Mouse (Mus musculus): ENCODE measurements at regions not wholly inside any gene's neighbourhood (a gene's known extent, or its start where the extent isn't known, plus 50 kb on each side); places are given as distances from the start of the nearest gene placed in this dataset.

DNA sequence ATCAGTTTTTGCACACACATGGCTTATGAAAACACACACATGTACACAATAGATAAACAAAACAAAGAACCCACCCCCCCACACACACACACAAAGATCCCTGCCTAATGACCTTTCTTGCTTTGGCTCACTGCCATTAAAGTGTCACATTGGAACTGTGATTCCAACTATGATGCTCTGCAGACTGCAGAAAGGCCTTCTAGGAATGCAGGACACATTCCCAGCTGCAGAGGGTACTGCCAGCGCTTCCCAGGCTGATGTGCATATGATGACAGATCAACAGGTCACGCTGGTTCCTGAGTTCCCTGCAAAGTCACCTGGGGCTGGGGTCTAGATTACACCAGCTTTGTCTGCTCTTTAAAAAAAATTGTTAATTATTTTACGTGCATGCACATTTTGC, 68.1 kb upstream of the Ppm1j start:
- ATAC-seq, result no peak

DNA sequence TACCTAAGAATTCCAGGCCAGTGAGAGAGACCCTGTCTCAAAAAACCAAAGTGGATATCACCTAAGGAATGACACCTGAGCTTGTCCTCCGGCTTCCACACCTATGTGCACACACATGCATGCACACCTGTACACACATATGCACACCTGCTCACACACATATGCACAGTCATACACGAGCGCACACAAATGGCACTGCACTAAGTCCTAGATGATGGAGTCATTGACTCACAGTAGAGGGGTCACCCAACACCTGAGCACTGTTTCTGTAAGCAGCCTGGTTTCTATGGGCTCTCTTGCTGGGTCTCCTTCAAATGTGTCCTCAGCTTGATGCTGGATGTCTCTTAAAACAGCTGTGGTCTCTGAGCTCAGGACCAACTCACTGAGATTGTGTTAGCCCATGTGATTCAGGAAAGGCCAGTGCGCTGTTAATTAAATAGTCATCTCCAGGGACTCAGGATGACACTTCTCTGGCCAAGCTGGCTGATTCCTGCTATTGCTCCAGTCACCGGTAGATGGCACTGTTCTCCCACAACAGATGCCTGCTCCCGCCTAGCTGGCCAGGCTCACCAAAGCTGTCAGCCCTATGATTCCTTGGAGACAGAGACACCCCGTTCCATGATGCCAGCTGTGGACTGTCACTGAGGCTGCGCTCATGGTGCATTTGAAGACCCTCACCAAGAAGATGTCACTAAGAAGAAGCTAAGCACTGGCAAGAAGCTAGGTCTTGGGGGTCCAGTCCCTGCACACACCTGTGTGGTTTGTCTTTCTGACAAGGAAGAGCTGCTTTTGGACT, 66.8 kb upstream of the Ppm1j start:
- H3K9me3 ChIP-seq, result no peaks in the 10 kb centered on the region
- peak; percentile 84 for ATAC-seq
- H3K4me2 ChIP-seq (replicated peaks), result peak overlapping the region; percentile 48
- no peaks in the 10 kb centered on the region for H3K4me1 ChIP-seq (replicated peaks)
- 25% methylated on average over 8 of the region's 8 CpGs for WGBS
- no peaks in the 10 kb centered on the region for H3K27me3 ChIP-seq (replicated peaks)
- H3K27ac ChIP-seq, result no peak overlapping the region
- no peak overlapping the region for H3K9ac ChIP-seq
- no peaks in the 10 kb centered on the region for H3K36me3 ChIP-seq
- H3K4me3 ChIP-seq (replicated peaks), result no peak overlapping the region

More for the DNA sequence above, 68.1 kb upstream of the Ppm1j start:
- 54% methylated on average over 3 of the region's 3 CpGs for WGBS
- no peak overlapping the region for H3K4me2 ChIP-seq (replicated peaks)
- no peak overlapping the region for H3K9ac ChIP-seq
- no peaks in the 10 kb centered on the region for H3K9me3 ChIP-seq
- H3K27me3 ChIP-seq (replicated peaks), result no peaks in the 10 kb centered on the region
- H3K4me3 ChIP-seq (replicated peaks), result no peak overlapping the region
- no peaks in the 10 kb centered on the region for H3K36me3 ChIP-seq
- no peak overlapping the region for H3K27ac ChIP-seq
- H3K4me1 ChIP-seq (replicated peaks), result no peaks in the 10 kb centered on the region

DNA sequence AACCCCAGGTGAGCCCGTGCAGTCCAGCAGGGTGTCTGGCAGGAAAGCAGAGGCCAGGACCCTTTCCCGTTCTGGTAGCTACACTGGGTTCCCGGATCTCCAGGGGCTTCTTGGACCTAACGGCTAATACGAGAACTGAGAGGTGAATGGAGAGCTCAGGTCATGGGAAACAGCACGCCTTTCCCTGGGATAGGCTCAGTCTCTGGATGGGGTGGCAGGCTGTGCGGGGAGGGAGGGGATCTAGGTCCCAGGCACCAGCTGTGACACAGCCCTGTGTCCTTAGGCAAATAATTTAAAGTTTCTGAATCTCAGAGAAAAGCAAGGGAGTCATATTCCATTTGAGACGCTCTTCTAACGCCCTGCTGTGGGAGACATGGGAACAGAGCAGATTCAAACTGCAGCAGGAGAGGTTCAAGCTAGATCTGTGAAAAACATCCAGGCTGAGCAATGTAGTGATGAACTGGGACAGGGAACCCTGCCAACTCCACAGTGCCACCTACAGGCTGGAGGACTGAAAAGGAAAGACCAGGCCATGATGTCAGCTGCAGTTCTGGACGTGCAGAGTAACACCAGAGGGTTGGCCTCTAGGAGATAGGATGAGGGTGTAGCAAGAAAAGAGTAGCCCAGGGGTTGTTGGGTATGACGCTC, 66.1 kb upstream of the Ppm1j start:
- Histone ChIP-seq H3K27ac (no peak overlapping the region), H3K4me3 (replicated peaks) (no peak overlapping the region), H3K4me2 (replicated peaks) (peak overlapping the region; percentile 48), H3K9ac (no peak overlapping the region), H3K36me3 (no peaks in the 10 kb centered on the region), H3K9me3 (no peaks in the 10 kb centered on the region), H3K4me1 (replicated peaks) (no peaks in the 10 kb centered on the region), H3K27me3 (replicated peaks) (no peaks in the 10 kb centered on the region)
- ATAC-seq, result no peak; the same call in 1 of the 2 replicates
- WGBS, result 42% methylated on average over 11 of the region's 11 CpGs
